Mouse (Mus musculus): ENCODE data around the gene Prkcsh.

DNA sequence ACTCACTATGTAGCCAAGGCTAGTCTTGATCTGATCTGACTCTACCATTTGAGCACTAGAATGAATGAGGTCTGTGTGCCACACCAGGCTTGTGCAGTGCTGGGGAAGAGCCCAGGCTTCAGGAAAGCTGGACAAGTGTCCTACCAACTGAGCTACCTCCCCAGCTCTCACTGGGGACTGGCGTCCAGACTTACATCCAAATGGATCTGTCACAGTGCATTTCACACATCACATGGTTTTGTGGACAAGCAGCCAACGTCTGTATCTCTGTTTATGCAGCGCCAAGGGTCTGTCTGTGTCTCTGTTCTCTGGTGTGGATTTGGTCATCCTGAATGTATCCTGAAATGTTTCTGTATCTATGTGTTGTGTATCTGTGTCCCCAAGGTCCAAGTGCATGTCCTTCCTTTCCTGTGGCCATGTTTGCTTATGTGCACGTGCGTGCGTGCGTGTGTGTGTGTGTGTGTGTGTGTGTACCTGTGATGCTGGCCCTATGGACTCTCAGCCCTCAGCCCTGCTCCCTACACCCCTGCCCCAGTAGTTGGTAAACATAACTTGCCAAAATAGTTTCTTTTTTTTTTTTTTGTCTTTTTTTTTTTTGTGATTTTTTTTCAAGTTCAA lies 14.7 kb downstream of the Prkcsh start:
- no peak for TF ChIP-seq CTCF (IDR thresholded peaks at IDR 0.05; ENCODE audit: low read depth)
- TF ChIP-seq EP300 (IDR thresholded peaks at IDR 0.05; ENCODE audit: low read depth) = no peak

Data from liver, embryonic 14.5 days (tissue).